Mouse (Mus musculus) liver, adult 2 months (tissue): Measurements from ENCODE around the gene Prkcb. TPM values are rescaled to one million over a fixed set of nuclear protein-coding genes. Genes with fewer than 3 reads are reported as not detected.

ENCODE experiments used
- DNase-seq: peaks from one replicate; pipeline ENCODE4 v3.0.0-alpha.2; 2011; ENCODE audit warnings: low read depth, low spot score; ENCODE audit errors: extremely low read depth
- H3K27ac ChIP-seq: fragments of 200-500 bp; replicated peaks from 2 replicates; pipeline ENCODE4 v1.5.1; 2012; ENCODE audit warnings: low read depth, mild to moderate bottlenecking, control low read depth, inconsistent platforms, low read length; ENCODE audit not compliant: insufficient read depth
- H3K27me3 ChIP-seq: fragments of 200-500 bp; 2 replicates; pipeline ENCODE4 v1.6.1; 2012; ENCODE audit warnings: mild to moderate bottlenecking, moderate library complexity, low read length, inconsistent platforms; ENCODE audit not compliant: control insufficient read depth, insufficient read depth
- H3K36me3 ChIP-seq: fragments of 200-500 bp; 2 replicates; pipeline ENCODE4 v1.6.1; 2012; ENCODE audit warnings: low read length, inconsistent platforms; ENCODE audit not compliant: control insufficient read depth, insufficient read depth
- H3K4me1 ChIP-seq: fragments of 200-500 bp; 2 replicates; pipeline ENCODE4 v1.6.1; 2011; ENCODE audit warnings: low read length; ENCODE audit not compliant: control insufficient read depth, insufficient read depth
- H3K4me3 ChIP-seq: fragments of 200-500 bp; 2 replicates; pipeline ENCODE4 v1.5.1; 2011; ENCODE audit warnings: low read depth, mild to moderate bottlenecking, control low read depth, low read length, moderate library complexity; ENCODE audit not compliant: insufficient read depth
- H3K79me2 ChIP-seq: fragments of 200-500 bp; 2 replicates; pipeline ENCODE4 v1.6.1; 2012; ENCODE audit warnings: inconsistent platforms, mild to moderate bottlenecking, low read length, moderate library complexity; ENCODE audit not compliant: control insufficient read depth, insufficient read depth
- H3K9ac ChIP-seq: fragments of 200-500 bp; 2 replicates; pipeline ENCODE4 v1.6.1; 2012; ENCODE audit warnings: low read depth, mild to moderate bottlenecking, control low read depth, inconsistent platforms, low read length
- CTCF ChIP-seq: fragments of 200-500 bp; IDR thresholded peaks from 2 replicates; pipeline ENCODE4 v1.5.1; 2011; ENCODE audit warnings: low read depth, low read length, control low read depth
- POLR2A ChIP-seq: fragments of 200-500 bp; IDR thresholded peaks from 2 replicates; pipeline ENCODE4 v1.6.1; 2011; ENCODE audit warnings: low read length, control low read depth; ENCODE audit not compliant: insufficient read depth; ENCODE audit errors: extremely low read depth
- WGBS: fragments of 180-500 bp; shearing (Covaris S2); methylation state at CpG from one replicate; pipeline ENCODE4 v1.1.7; 2018; 5-methylcytosine and 5-hydroxymethylcytosine counted together
- polyA plus RNA-seq: library from polyadenylated mRNA; depleted of rRNA; stranded (reverse); fragments of >200 nt; gene quantifications from 2 replicates; pipeline ENCODE4 v1.2.3, GENCODE M21; 2012
- total RNA-seq: library from RNA; depleted of rRNA; stranded (reverse); fragments of >200 nt; gene quantifications from 2 replicates; pipeline ENCODE4 v1.2.3, GENCODE M21; 2014

Gene Prkcb
- total and polyA plus RNA-seq, 2 experiments, result 2.5 to 3.7 TPM

GRCm38 (mm10) chr7:122544616-122545015, 256.1 kb downstream of the Prkcb start:
- Histone ChIP-seq H3K27ac (no peak overlapping the region), H3K79me2 (no peaks in the 10 kb centered on the region), H3K36me3 (no peaks in the 10 kb centered on the region), H3K4me3 (no peak overlapping the region), H3K27me3 (no peaks in the 10 kb centered on the region), H3K9ac (no peak overlapping the region), H3K4me1 (no peaks in the 10 kb centered on the region)
- no peak for DNase-seq
- TF ChIP-seq POLR2A (no peak), CTCF (no peak)
- WGBS, result 77% methylated on average over 3 of the region's 3 CpGs

GRCm38 (mm10) chr7:122556575-122557140, 268.1 kb downstream of the Prkcb start:
- Histone ChIP-seq H3K4me3 (no peak overlapping the region), H3K9ac (no peak overlapping the region), H3K36me3 (no peaks in the 10 kb centered on the region), H3K79me2 (no peaks in the 10 kb centered on the region), H3K27ac (no peak overlapping the region), H3K27me3 (no peaks in the 10 kb centered on the region), H3K4me1 (no peaks in the 10 kb centered on the region)
- no peak for TF ChIP-seq CTCF
- WGBS, result 71% methylated on average over 6 of the region's 6 CpGs
- no peak for DNase-seq

DNA sequence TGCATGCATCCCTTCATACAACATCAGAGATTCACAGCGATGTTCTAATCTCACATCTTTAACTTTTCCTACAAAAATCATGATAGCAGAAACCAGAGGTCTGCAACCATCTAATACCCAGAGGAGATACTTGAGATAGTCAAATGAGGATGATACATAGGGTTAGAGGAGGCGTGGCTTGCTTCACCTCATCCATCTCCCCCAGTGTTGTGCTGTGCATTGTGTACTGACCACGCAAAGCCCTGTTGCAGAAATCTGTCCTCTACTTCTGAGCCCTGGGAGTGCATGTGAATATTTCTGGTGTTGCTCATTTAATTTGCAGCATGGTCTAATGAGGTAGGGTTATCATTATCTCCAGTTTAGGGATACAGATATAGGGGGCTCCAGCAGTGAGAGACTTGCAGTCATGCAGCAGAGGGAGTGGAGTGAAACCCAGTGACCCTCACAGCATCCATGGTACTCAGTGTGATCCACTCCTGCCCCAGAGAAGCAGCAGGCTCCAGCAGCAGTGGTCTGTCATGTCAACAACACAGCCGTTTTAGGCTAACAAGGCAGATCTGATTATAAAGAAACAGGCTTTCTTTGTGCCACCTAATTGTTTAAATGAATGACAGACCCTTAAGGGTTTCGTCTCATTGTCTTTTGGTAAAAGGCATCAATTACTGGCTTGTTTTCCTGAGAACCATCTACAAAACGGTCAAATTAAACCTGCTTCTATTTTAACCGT, 269.7 kb downstream of the Prkcb start:
- H3K9ac ChIP-seq, result no peak overlapping the region
- H3K27me3 ChIP-seq, result no peaks in the 10 kb centered on the region
- no peaks in the 10 kb centered on the region for H3K79me2 ChIP-seq
- H3K4me1 ChIP-seq, result no peaks in the 10 kb centered on the region
- TF ChIP-seq CTCF (no peak), POLR2A (no peak)
- WGBS, result 65% methylated on average over 7 of the region's 7 CpGs
- H3K4me3 ChIP-seq, result no peak overlapping the region
- no peak for DNase-seq
- H3K27ac ChIP-seq, result no peak overlapping the region
- no peaks in the 10 kb centered on the region for H3K36me3 ChIP-seq

DNA sequence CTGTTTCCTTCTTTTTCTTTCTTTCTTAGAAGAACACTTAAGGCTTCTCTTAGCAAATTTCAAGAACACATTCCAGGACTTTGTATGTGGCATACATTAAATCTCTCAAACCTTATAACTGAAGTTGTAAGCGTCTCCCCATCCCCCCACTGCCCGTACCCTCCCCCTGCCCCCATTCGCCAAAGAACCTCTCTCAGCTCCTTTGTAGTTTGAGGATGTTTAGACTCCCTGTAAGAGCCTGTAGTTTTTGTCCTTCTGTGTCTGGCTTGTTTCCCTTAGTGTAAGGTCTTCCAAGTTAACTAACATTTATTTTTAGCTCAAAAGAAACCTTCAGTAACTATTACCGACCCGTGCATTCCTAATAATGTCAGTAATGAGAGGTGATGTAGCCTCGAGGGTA, 270.4 kb downstream of the Prkcb start:
- Histone ChIP-seq H3K4me3 (no peak overlapping the region), H3K27me3 (no peaks in the 10 kb centered on the region), H3K27ac (no peak overlapping the region), H3K4me1 (no peaks in the 10 kb centered on the region), H3K79me2 (no peaks in the 10 kb centered on the region), H3K36me3 (no peaks in the 10 kb centered on the region), H3K9ac (no peak overlapping the region)
- DNase-seq, result no peak
- no peak for TF ChIP-seq CTCF
- 65% methylated on average over 6 of the region's 6 CpGs for WGBS

GRCm38 (mm10) chr7:122562586-122562985, 274.0 kb downstream of the Prkcb start:
- Histone ChIP-seq H3K9ac (no peak overlapping the region), H3K27me3 (no peaks in the 10 kb centered on the region), H3K4me3 (no peak overlapping the region), H3K4me1 (peaks cover 5% of the 10 kb centered on the region; the same call in 1 of the 2 replicates), H3K79me2 (no peaks in the 10 kb centered on the region), H3K27ac (no peak overlapping the region), H3K36me3 (no peaks in the 10 kb centered on the region)
- DNase-seq, result peak; percentile 8
- WGBS, result 67% methylated on average over 5 of the region's 5 CpGs
- TF ChIP-seq CTCF (no peak), POLR2A (no peak)

DNA sequence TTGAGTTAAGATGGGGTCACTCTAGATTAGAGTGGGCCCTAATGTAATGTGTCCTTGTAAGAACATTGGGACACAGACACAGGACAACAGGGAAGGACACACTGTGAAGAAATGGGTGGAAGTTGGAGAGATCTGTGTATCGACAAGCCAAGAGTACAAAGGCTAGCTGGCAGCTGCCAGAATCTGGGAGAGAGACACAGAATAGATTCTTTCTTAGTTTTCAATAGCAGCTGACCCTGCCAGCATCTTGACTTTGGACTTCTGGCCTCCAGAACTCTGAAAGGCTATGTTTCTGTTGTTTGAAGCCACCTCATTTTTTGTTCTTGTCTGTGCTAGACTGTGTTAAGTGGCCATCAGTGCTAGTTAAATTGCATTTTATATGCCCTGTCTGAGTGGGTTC, 276.8 kb downstream of the Prkcb start:
- no peaks in the 10 kb centered on the region for H3K27me3 ChIP-seq
- 27% methylated on average over 1 of the region's 1 CpGs for WGBS
- 0 out of 2 replicates have a peak overlapping the region, but pooled peaks have one; percentile 22 for H3K27ac ChIP-seq

More for the DNA sequence above, 276.8 kb downstream of the Prkcb start:
- Histone ChIP-seq H3K4me1 (peaks cover 5% of the 10 kb centered on the region; the same call in 1 of the 2 replicates), H3K36me3 (no peaks in the 10 kb centered on the region), H3K9ac (no peak overlapping the region), H3K4me3 (no peak overlapping the region), H3K79me2 (no peaks in the 10 kb centered on the region)
- TF ChIP-seq POLR2A, result no peak
- no peak for TF ChIP-seq CTCF
- peak; percentile 93 for DNase-seq
